Mouse (Mus musculus) C2C12 (cell line): Measurements from ENCODE around the gene Mitf.

ENCODE experiments used
- CTCF ChIP-seq: IDR thresholded peaks from one replicate; pipeline ENCODE4 v1.5.1; 2011; ENCODE audit not compliant: control insufficient read depth, insufficient read depth, insufficient read length
- MAX ChIP-seq: IDR thresholded peaks from one replicate; pipeline ENCODE4 v1.6.1; 2011; ENCODE audit warnings: mild to moderate bottlenecking, control low read depth

DNA sequence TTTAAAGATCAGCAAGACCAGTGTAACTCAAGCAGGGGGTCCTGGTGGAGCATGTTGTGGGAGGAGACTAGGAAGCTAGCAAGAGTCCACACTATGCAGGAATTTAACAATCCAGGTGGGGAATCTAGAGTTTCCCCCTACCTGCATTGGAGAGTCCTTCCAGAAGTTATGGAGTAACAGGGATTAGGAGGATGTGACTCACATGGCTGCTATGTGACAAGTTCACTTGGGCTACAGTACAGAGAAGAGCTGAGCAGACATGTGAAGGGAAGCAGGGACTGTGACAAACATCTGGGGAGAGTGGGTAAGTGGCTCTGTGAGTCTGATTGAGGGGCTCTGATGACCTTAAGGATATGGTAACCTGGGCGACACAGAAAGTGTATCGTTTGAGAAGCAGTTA, 66.2 kb downstream of the Mitf start:
- TF ChIP-seq CTCF (no peak), MAX (no peak)
